In genomic region chr5:37879668-37880380, GRCm38 (mm10) we compare ENCODE assay signal across 18 mouse cellular contexts. TPM values are rescaled to one million over a fixed set of nuclear protein-coding genes. Genes with fewer than 3 reads are reported as not detected.
DNase-seq lines count a peak whose midpoint lies in the region; ATAC-seq and TF ChIP-seq lines count a peak whose summit lies in the region.
"Had no signal": no experiment of that assay in that cellular context is flagged by ENCODE, and none has a peak within 500 bp of the region (broad histone marks: within the 10 kb centered on the region; RNA-seq: fewer than 3 reads in every experiment).

No protein-coding gene starts in this region.

- no peak for ATAC-seq in lung, embryonic 14.5 days (ENCODE audit: insufficient read depth)
- ATAC-seq in hindbrain, postnatal 0 days = peak; percentile 90
- ATAC-seq: forebrain, embryonic 13.5 days; liver, postnatal 0 days had no signal

- H3K9me3 ChIP-seq in lung, embryonic 14.5 days (ENCODE audit: low read depth, low read length) = no peaks in the 10 kb centered on the region
- H3K9me3 ChIP-seq in hindbrain, postnatal 0 days (ENCODE audit: low read length) = no peaks in the 10 kb centered on the region
- H3K9me3 ChIP-seq: embryonic facial prominence, embryonic 12.5 days; forebrain, embryonic 13.5 days; heart, embryonic 15.5 days; kidney, embryonic 15.5 days; limb, embryonic 12.5 days; neural tube, embryonic 12.5 days had no signal

- H3K4me3 ChIP-seq in lung, embryonic 14.5 days (ENCODE audit: low read depth, low read length) = no peak overlapping the region
- H3K4me3 ChIP-seq in hindbrain, postnatal 0 days (ENCODE audit: low read length) = no peak overlapping the region
- H3K4me3 ChIP-seq: embryonic facial prominence, embryonic 12.5 days; forebrain, embryonic 13.5 days; heart, embryonic 15.5 days; kidney, embryonic 15.5 days; limb, embryonic 12.5 days; neural tube, embryonic 12.5 days had no signal

- H3K36me3 ChIP-seq in lung, embryonic 14.5 days (ENCODE audit: insufficient read depth) = no peaks in the 10 kb centered on the region
- H3K36me3 ChIP-seq in hindbrain, postnatal 0 days (ENCODE audit: insufficient read depth, low read length) = no peaks in the 10 kb centered on the region
- H3K36me3 ChIP-seq: embryonic facial prominence, embryonic 12.5 days; heart, embryonic 15.5 days; kidney, embryonic 15.5 days; limb, embryonic 12.5 days; neural tube, embryonic 12.5 days had no signal

- H3K27me3 ChIP-seq in lung, embryonic 14.5 days (ENCODE audit: insufficient read depth, low read length) = no peaks in the 10 kb centered on the region
- H3K27me3 ChIP-seq in hindbrain, postnatal 0 days (ENCODE audit: insufficient read depth, low read length) = no peaks in the 10 kb centered on the region
- H3K27me3 ChIP-seq: heart, embryonic 15.5 days; neural tube, embryonic 12.5 days had no signal

- no peak overlapping the region for H3K4me2 ChIP-seq in lung, embryonic 14.5 days
- no peak overlapping the region for H3K4me2 ChIP-seq in hindbrain, postnatal 0 days (ENCODE audit: low read depth, low read length)
- H3K4me2 ChIP-seq: embryonic facial prominence, embryonic 12.5 days; forebrain, embryonic 13.5 days; heart, embryonic 15.5 days; kidney, embryonic 15.5 days; limb, embryonic 12.5 days; midbrain, embryonic 11.5 days; neural tube, embryonic 12.5 days had no signal

- no peak overlapping the region for H3K27ac ChIP-seq in lung, embryonic 14.5 days (ENCODE audit: low read depth)
- H3K27ac ChIP-seq in hindbrain, postnatal 0 days = no peak overlapping the region
- H3K27ac ChIP-seq: embryonic facial prominence, embryonic 12.5 days; forebrain, embryonic 13.5 days; heart, embryonic 15.5 days; kidney, embryonic 15.5 days; limb, embryonic 12.5 days; neural tube, embryonic 12.5 days had no signal

- DNase-seq in cerebellum, postnatal 14 days = peak; percentile 42 to 63
- DNase-seq in cerebellum, adult 11 months = no peak
- peak; percentile 11 for DNase-seq in lung, embryonic 14.5 days
- DNase-seq in lung, adult 18-20 months = no peak
- DNase-seq in fibroblast of lung, adult 2 months (ENCODE audit: low read depth) = peak; percentile 32
- DNase-seq in hindbrain, postnatal 0 days (ENCODE audit: low spot score) = peak; percentile 62
- no peak for DNase-seq in testis, postnatal 10 days (ENCODE audit: low spot score)
- no peak for DNase-seq in thymus, postnatal 36 days
- DNase-seq: cerebellum, adult 9-10 months; liver, postnatal 0 days; thymus, postnatal 25 days had no signal

- WGBS in lung, embryonic 14.5 days = 53% methylated on average over 2 of the region's 2 CpGs
- WGBS in hindbrain, postnatal 0 days = 47% methylated on average over 2 of the region's 2 CpGs

- no peaks in the 10 kb centered on the region for H3K4me1 ChIP-seq in lung, embryonic 14.5 days (ENCODE audit: insufficient read depth)
- no peaks in the 10 kb centered on the region for H3K4me1 ChIP-seq in hindbrain, postnatal 0 days (ENCODE audit: insufficient read depth, low read length)
- H3K4me1 ChIP-seq: forebrain, embryonic 13.5 days; heart, embryonic 15.5 days; kidney, embryonic 15.5 days; limb, embryonic 12.5 days; neural tube, embryonic 12.5 days had no signal

- TF ChIP-seq CTCF in lung, embryonic 14.5 days (IDR thresholded peaks at IDR 0.05; ENCODE audit: low read depth) = no peak
- TF ChIP-seq CTCF in hindbrain, postnatal 0 days (IDR thresholded peaks at IDR 0.05; ENCODE audit: low read depth) = no peak

- no peak overlapping the region for H3K9ac ChIP-seq in lung, embryonic 14.5 days
- H3K9ac ChIP-seq in hindbrain, postnatal 0 days (replicated peaks; ENCODE audit: low read length) = no peak overlapping the region
- H3K9ac ChIP-seq: embryonic facial prominence, embryonic 12.5 days; forebrain, embryonic 13.5 days; heart, embryonic 15.5 days; kidney, embryonic 15.5 days; limb, embryonic 12.5 days; liver, postnatal 0 days; neural tube, embryonic 12.5 days had no signal

RNA-seq across cellular contexts. Expression of gene Msx1, which starts 55.4 kb away (rescaled TPM):
- 2.9 and 3.1 TPM in 2 replicates for polyA plus RNA-seq in lung, embryonic 14.5 days (2014; fragmentation: Nextera tagmentation; extraction: Ambion mirVana)
- 14.8 and 20.6 TPM in 2 replicates for total RNA-seq in hindbrain, postnatal 0 days (2014; rRNA removed)
- 26.2 and 28.0 TPM in 2 replicates for polyA plus RNA-seq in hindbrain, postnatal 0 days (2015; fragmentation: Nextera tagmentation; extraction: Ambion mirVana)
- polyA plus RNA-seq: liver, postnatal 0 days had no signal

Comparison
In these comparisons a context has a peak if more than half of its experiments do, and no peak if none do; other contexts are left out.
1. DNase-seq: peak in cerebellum, postnatal 14 days (2 of 2), lung, embryonic 14.5 days (single experiment), fibroblast of lung, adult 2 months (single experiment) and hindbrain, postnatal 0 days (single experiment); none in cerebellum, adult 11 months (single experiment), lung, adult 18-20 months (0 of 2), testis, postnatal 10 days (single experiment) and thymus, postnatal 36 days (0 of 2).